Mouse (Mus musculus): ENCODE data around the gene Syce1.

The Syce1 gene

GRCm38 (mm10) chr7:140787406-140788052 lies at the start of gene Syce1:
TSS of gene Syce1 (minus strand) at chr7:140787852.
- DNase-seq: no peak

- DNase-seq: no peak
These were observed 48.8 kb upstream of the Syce1 start for GRCm38 (mm10) chr7:140836243-140837115.

- DNase-seq: no peak
These were observed 48.1 kb upstream of the Syce1 start for GRCm38 (mm10) chr7:140835758-140836087.

GRCm38 (mm10) chr7:140834968-140835757 lies 47.5 kb upstream of the Syce1 start, which contains the start of gene Urah:
TSS of gene Urah (plus strand) at chr7:140835018.
- DNase-seq: peak in 1 of 2 experiments; percentile 43

GRCm38 (mm10) chr7:140833341-140833740 lies 45.7 kb upstream of the Syce1 start:
- DNase-seq: no peak

- no peak for DNase-seq
These were observed 43.8 kb upstream of the Syce1 start for GRCm38 (mm10) chr7:140831447-140831846.

- DNase-seq: peak; percentile 77 to 78
These were observed 40.7 kb upstream of the Syce1 start for GRCm38 (mm10) chr7:140828171-140828881.

GRCm38 (mm10) chr7:140822731-140823130 lies 35.1 kb upstream of the Syce1 start:
- DNase-seq: peak in 1 of 2 experiments; percentile 32

GRCm38 (mm10) chr7:140821653-140822329 lies 34.1 kb upstream of the Syce1 start, which contains the start of gene Zfp941:
TSS of gene Zfp941 (minus strand) at chr7:140822178.
- DNase-seq: peak; percentile 90 to 98

GRCm38 (mm10) chr7:140821305-140821652 lies 33.6 kb upstream of the Syce1 start:
- DNase-seq: peak in 1 of 2 experiments; percentile 30

GRCm38 (mm10) chr7:140820173-140820572 lies 32.5 kb upstream of the Syce1 start:
- DNase-seq: peak in 1 of 2 experiments; percentile 38

GRCm38 (mm10) chr7:140812850-140813249 lies 25.2 kb upstream of the Syce1 start:
- no peak for DNase-seq

- no peak for DNase-seq
These were observed 24.1 kb upstream of the Syce1 start for GRCm38 (mm10) chr7:140811714-140812113.

GRCm38 (mm10) chr7:140810496-140810895 lies 22.8 kb upstream of the Syce1 start:
- DNase-seq: no peak

- DNase-seq: peak; percentile 30 to 49
These were observed 18.1 kb upstream of the Syce1 start for GRCm38 (mm10) chr7:140805704-140806103.

GRCm38 (mm10) chr7:140802629-140803028 lies 15.0 kb upstream of the Syce1 start:
- no peak for DNase-seq

- DNase-seq: no peak
These were observed 10.6 kb upstream of the Syce1 start for GRCm38 (mm10) chr7:140798212-140798611.

- no peak for DNase-seq
These were observed 10.0 kb upstream of the Syce1 start for GRCm38 (mm10) chr7:140797619-140798018.

- no peak for DNase-seq
These were observed 5.9 kb upstream of the Syce1 start for GRCm38 (mm10) chr7:140793541-140793940.

GRCm38 (mm10) chr7:140788053-140788435 lies 392 bp upstream of the Syce1 start:
- DNase-seq: no peak

GRCm38 (mm10) chr7:140780548-140780947 lies 7.1 kb downstream of the Syce1 start:
- DNase-seq: no peak
